Mouse (Mus musculus): ENCODE measurements around the gene Hhex.

DNA sequence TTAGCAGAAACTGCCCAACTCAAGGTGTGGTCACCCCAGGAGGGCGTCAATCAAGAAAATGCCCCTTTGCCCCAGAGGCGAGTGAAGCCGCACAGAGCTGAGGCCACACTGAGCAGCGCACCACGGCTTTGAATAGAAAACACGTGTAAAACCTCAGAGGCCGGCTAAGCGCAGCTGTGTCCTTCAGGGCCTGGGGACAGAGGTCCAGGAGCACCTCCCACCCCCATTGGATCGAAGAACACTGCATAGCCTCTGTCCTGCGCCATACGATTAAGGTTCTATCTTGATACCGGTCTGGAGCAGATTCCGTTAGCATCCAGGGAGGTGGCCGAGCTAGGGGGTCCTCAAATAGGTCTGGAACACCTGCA lies 731 bp upstream of the Hhex start:
- TF ChIP-seq CTCF (conservative IDR thresholded peaks at IDR 0.05; ENCODE audit: low read length): no peak
- no peak for TF ChIP-seq POU5F1 (IDR thresholded peaks at IDR 0.05; ENCODE audit: borderline replicate concordance, low read length)
- no peak for TF ChIP-seq NANOG (IDR thresholded peaks at IDR 0.05; ENCODE audit: borderline replicate concordance, low read length)
